Mouse (Mus musculus) urinary bladder, postnatal 14 days (tissue): Measurements from ENCODE around the gene Vamp1.

ENCODE experiments used
- DNase-seq: peaks from one replicate; pipeline ENCODE4 v3.0.0; 2021; ENCODE audit warnings: low spot score

Gene Vamp1

GRCm38 (mm10) chr6:125288730-125289129 lies 73.4 kb downstream of the Vamp1 start:
- no peak for DNase-seq

GRCm38 (mm10) chr6:125291329-125291728 lies 76.0 kb downstream of the Vamp1 start:
- no peak for DNase-seq

- DNase-seq, result no peak
Observed at GRCm38 (mm10) chr6:125292256-125292655, 76.9 kb downstream of the Vamp1 start.

DNA sequence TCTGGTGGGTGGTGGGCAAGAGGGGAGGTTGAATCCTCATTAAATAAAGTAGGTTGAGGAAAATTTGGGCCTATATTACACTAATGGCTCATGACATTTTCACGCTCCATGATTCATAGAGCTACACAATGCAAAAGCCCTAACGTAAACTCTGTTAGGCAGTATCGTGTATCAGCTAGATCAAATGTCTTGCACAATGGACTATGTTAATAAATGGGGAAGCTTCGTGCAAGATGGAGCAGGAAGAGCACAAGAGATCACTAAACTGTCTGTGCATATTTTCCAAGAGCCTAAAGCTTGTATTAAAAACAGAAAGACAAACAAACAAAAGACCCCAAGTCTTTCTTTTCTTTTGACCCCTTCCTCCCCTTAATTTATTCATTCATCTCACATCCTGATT lies 78.7 kb downstream of the Vamp1 start:
- no peak for DNase-seq
